Mouse (Mus musculus): ENCODE results near the gene Hoxb7. TPM values are rescaled to one million over a fixed set of nuclear protein-coding genes. Genes with fewer than 3 reads are reported as not detected.

Gene Hoxb7
- total and polyA plus RNA-seq, 2 experiments from 2014 or later, result not detected

DNA sequence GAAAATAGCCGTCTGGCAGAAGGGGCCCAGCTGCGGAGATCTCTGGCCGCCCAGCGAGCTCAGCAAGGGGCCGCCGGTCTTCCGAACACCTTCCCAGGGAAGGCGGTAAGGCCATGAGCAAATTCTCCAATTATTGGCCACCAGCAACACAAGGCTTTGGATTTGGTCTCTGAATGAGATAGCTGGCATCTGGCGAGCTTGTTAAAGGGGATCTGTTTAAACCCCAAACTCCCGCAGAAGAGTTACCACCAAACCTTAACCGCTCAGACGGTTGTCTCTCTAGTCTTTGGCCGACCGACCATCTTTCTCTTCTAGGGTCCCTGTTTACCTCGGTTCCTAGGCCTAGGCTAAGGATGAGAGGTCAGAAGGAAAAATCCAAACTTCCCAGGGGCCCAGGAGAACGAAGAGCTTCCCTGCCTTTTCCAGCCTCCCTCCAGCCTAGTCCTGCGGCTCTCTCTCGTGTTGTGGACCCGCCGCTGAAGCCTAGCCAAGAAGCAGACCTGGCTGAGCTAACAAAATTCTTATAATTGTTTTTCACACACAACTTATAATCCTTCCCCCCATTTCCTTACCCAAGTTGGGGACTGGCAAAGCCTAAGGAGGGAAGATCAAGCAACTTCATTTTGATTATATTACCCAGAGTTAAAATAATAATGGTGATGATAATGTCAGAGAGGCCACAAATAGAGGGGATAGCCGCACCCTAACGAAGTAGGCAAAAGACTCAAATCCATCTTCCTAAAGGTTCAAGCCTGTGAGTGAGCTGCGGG lies 16.1 kb downstream of the Hoxb7 start:
- no peak overlapping the region for H3K27ac ChIP-seq (ENCODE audit: low read depth, low read length)
- H3K9ac ChIP-seq, result no peak overlapping the region
- H3K36me3 ChIP-seq (ENCODE audit: insufficient read depth), result no peaks in the 10 kb centered on the region
- DNase-seq, result no peak
- no peaks in the 10 kb centered on the region for H3K9me3 ChIP-seq (ENCODE audit: low read length)
- peaks cover 100% of the 10 kb centered on the region for H3K27me3 ChIP-seq (ENCODE audit: insufficient read depth, low read length)
- 4% methylated on average over 23 of the region's 23 CpGs for WGBS
- H3K4me1 ChIP-seq (ENCODE audit: insufficient read depth), result no peaks in the 10 kb centered on the region
- H3K4me2 ChIP-seq (ENCODE audit: low read depth), result no peak overlapping the region
- no peak for ATAC-seq
- TF ChIP-seq CTCF (IDR thresholded peaks at IDR 0.05; ENCODE audit: low read depth), result no peak
- no peak overlapping the region for H3K4me3 ChIP-seq (ENCODE audit: low read depth, low read length)

GRCm38 (mm10) chr11:96303151-96304099 lies 17.0 kb downstream of the Hoxb7 start, which contains the start of gene Hoxb5:
Hoxb5 (plus strand) TSS chr11:96303336.
- ATAC-seq (no peak; the same call in 1 of the 2 replicates), DNase-seq (peak; percentile 75)
- Histone ChIP-seq H3K27me3 (ENCODE audit: insufficient read depth, low read length) (peaks cover 100% of the 10 kb centered on the region), H3K36me3 (ENCODE audit: insufficient read depth) (no peaks in the 10 kb centered on the region), H3K27ac (ENCODE audit: low read depth, low read length) (no peak within 1 kb of the TSS), H3K4me1 (ENCODE audit: insufficient read depth) (no peaks in the 10 kb centered on the region), H3K9me3 (ENCODE audit: low read length) (no peaks in the 10 kb centered on the region), H3K4me3 (ENCODE audit: low read depth, low read length) (no peak within 1 kb of the TSS), H3K4me2 (ENCODE audit: low read depth) (no peak within 1 kb of the TSS), H3K9ac (no peak within 1 kb of the TSS)
- TF ChIP-seq CTCF (IDR thresholded peaks at IDR 0.05; ENCODE audit: low read depth), result peak; percentile 85
- WGBS, result 2% methylated on average over 69 of the region's 69 CpGs

- TF ChIP-seq CTCF (IDR thresholded peaks at IDR 0.05; ENCODE audit: low read depth), result no peak
- Histone ChIP-seq H3K9ac (no peak overlapping the region), H3K36me3 (ENCODE audit: insufficient read depth) (no peaks in the 10 kb centered on the region), H3K27me3 (ENCODE audit: insufficient read depth, low read length) (peaks cover 100% of the 10 kb centered on the region), H3K9me3 (ENCODE audit: low read length) (no peaks in the 10 kb centered on the region), H3K27ac (ENCODE audit: low read depth, low read length) (no peak overlapping the region), H3K4me2 (ENCODE audit: low read depth) (no peak overlapping the region), H3K4me1 (ENCODE audit: insufficient read depth) (no peaks in the 10 kb centered on the region), H3K4me3 (ENCODE audit: low read depth, low read length) (no peak overlapping the region)
- ATAC-seq, result no peak
- DNase-seq, result no peak
- 1% methylated on average over 38 of the region's 38 CpGs for WGBS
Measured at GRCm38 (mm10) chr11:96304381-96305195, 18.2 kb downstream of the Hoxb7 start.

DNA sequence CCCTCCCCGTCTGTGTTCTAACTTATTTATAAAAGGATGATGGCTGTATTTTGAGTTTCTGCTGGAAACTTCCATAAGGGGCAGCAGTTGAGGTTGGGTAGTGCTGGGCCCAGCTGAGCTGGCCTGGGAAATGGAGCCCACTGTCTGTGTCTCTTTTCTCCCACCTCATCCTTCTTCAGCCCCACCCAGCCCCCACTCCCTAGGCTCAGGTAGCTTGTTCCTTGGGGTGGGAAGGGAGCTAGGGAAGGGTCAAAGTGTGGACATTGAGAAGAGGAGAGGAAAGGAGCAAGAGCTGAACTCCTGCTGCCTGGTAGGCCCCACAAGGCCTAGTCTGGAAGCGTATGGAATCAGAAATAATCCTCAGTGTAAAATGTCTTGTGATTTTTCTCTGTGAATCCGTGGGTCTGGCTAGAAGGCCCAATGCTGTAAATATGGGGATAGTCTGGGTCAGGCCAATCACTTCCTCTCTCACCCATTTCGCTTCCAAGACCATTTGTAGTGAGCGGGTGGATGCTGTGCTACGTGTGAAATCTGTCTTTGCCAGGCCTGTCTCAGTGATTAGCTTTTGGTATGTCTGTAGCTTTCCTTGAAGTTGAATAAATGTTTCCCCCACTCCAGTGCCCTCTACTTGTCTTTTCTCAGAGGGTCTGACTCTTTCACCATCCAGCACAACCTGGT lies 19.2 kb downstream of the Hoxb7 start:
- Histone ChIP-seq H3K27ac (ENCODE audit: low read depth, low read length) (no peak overlapping the region), H3K4me1 (ENCODE audit: insufficient read depth) (no peaks in the 10 kb centered on the region), H3K4me2 (ENCODE audit: low read depth) (no peak overlapping the region), H3K9ac (no peak overlapping the region), H3K9me3 (ENCODE audit: low read length) (no peaks in the 10 kb centered on the region), H3K4me3 (ENCODE audit: low read depth, low read length) (no peak overlapping the region), H3K27me3 (ENCODE audit: insufficient read depth, low read length) (peaks cover 100% of the 10 kb centered on the region), H3K36me3 (ENCODE audit: insufficient read depth) (no peaks in the 10 kb centered on the region)
- WGBS, result 34% methylated on average over 6 of the region's 6 CpGs
- ATAC-seq (no peak), DNase-seq (no peak)
- no peak for TF ChIP-seq CTCF (IDR thresholded peaks at IDR 0.05; ENCODE audit: low read depth)

DNA sequence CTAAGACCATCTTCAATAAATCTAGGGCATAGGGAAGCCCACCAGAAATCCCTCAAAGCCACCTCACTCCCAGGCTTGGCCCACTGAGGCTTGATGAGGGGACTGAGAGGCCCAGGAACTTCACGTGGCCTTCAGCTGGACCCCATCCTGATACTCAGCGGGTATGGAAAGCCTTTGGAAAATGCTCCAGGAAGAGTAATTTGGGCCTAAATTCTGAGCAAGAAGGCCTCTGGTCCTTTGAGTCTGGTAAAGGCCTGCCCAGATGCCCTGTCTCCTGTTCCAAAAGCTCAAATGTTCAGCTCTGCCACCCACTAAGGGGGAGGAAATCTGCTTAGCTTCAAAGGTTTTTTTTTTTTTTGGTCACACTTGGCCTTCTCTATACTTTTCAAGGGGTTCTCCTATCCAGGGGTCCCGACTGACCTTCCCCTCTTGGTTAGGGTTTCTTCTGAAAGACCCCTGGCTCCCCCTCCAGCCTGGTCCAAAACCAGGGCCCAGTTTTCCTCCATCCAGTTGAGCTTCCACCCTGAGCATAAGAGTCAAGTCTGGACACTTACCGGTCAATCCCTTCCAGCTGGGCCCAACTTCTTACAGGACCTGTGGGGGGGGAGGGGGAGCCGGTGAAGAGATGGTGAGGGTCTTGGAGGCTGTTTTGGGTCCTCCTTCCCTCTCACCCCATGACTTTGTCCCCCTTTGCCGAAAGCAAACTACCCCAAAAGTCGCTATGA lies 19.9 kb downstream of the Hoxb7 start:
- H3K4me1 ChIP-seq (ENCODE audit: insufficient read depth), result no peaks in the 10 kb centered on the region
- no peak for DNase-seq
- ATAC-seq, result no peak
- H3K4me3 ChIP-seq (ENCODE audit: low read depth, low read length), result no peak overlapping the region
- no peak for TF ChIP-seq CTCF (IDR thresholded peaks at IDR 0.05; ENCODE audit: low read depth)
- H3K36me3 ChIP-seq (ENCODE audit: insufficient read depth), result no peaks in the 10 kb centered on the region
- WGBS, result 7% methylated on average over 7 of the region's 7 CpGs
- no peak overlapping the region for H3K27ac ChIP-seq (ENCODE audit: low read depth, low read length)
- no peak overlapping the region for H3K4me2 ChIP-seq (ENCODE audit: low read depth)
- H3K9ac ChIP-seq, result no peak overlapping the region
- H3K27me3 ChIP-seq (ENCODE audit: insufficient read depth, low read length), result peaks cover 100% of the 10 kb centered on the region
- no peaks in the 10 kb centered on the region for H3K9me3 ChIP-seq (ENCODE audit: low read length)

DNA sequence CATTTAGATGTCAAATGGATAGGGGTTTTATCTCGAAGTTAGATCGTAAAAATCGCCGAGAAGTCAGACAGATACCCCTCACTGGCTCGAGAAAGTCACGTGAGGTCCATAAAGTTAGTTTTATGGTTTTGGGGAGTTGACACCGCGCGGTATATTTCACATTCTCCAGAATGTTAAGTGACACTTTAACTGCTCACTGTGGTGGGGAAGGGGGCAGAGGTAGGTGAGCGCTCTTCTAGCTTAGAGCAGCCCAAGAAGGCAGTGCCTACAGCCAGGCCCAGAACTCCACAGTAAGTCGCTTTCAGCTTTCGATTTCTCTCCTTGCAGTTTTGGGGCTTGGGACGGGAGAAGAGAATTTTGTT lies 20.5 kb downstream of the Hoxb7 start:
- ATAC-seq (no peak), DNase-seq (no peak)
- no peaks in the 10 kb centered on the region for H3K36me3 ChIP-seq (ENCODE audit: insufficient read depth)
- no peaks in the 10 kb centered on the region for H3K4me1 ChIP-seq (ENCODE audit: insufficient read depth)
- H3K4me2 ChIP-seq (ENCODE audit: low read depth), result no peak overlapping the region
- peaks cover 100% of the 10 kb centered on the region for H3K27me3 ChIP-seq (ENCODE audit: insufficient read depth, low read length)
- no peak overlapping the region for H3K4me3 ChIP-seq (ENCODE audit: low read depth, low read length)
- TF ChIP-seq CTCF (IDR thresholded peaks at IDR 0.05; ENCODE audit: low read depth), result no peak
- no peak overlapping the region for H3K27ac ChIP-seq (ENCODE audit: low read depth, low read length)
- WGBS, result 6% methylated on average over 13 of the region's 13 CpGs
- H3K9ac ChIP-seq, result no peak overlapping the region
- H3K9me3 ChIP-seq (ENCODE audit: low read length), result no peaks in the 10 kb centered on the region

All from forebrain, postnatal 0 days (tissue).